Mouse (Mus musculus) CD8-positive naive resting alpha-beta T cell, adult 57 days (primary cell): ENCODE results near the gene Gm47995. TPM values are rescaled to one million over a fixed set of nuclear protein-coding genes. Genes with fewer than 3 reads are reported as not detected.

Source experiments
- total RNA-seq: library from RNA; stranded (reverse); gene quantifications from one replicate; pipeline ENCODE4 v1.2.4, GENCODE M21; 2023

Gene Gm47995
- not detected for total RNA-seq

GRCm38 (mm10) chr1:151198120-151198519 is at the start of gene Gm47995:
Gm47995 (plus strand) TSS chr1:151198448.

DNA sequence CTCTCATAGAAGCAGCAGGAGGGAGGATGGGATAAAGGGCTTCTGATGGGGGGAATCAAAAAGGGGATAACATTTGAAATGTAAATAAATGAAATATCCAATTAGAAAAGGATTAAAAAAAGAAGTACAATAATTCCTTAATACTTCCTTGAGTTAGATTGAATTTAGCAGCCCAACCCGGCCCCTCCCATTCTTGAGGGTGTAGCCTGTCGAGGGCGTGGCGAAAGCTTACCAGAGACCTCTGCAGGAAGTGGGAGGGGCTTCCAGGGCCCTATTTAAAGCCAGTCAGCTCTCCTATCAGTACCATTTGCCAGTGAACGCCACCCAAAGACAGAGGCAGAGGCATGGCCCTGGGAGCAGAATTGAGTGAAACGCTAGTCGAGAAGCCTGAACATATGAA is 16.0 kb upstream of the Gm47995 start, which contains the start of gene Gm47985:
Gene Gm47985, plus strand, starts transcription at position 272 of the 400 bp plus-strand sequence.

GRCm38 (mm10) chr1:151192075-151192474 is 6.2 kb upstream of the Gm47995 start, which contains the start of gene Gm8947:
Gm8947 (plus strand) TSS chr1:151192376.

GRCm38 (mm10) chr1:151203818-151204217 is 5.6 kb downstream of the Gm47995 start, which contains the start of gene 3110040M04Rik:
3110040M04Rik (plus strand) TSS chr1:151204121.

GRCm38 (mm10) chr1:151209824-151210355 is 11.6 kb downstream of the Gm47995 start, which contains the start of gene Gm47996:
Gm47996 (plus strand) TSS chr1:151210131.

Other genes starting within 250 kb of the Gm47995 start
- gene Hmcn1, start 205.0 kb upstream of the Gm47995 start, total RNA-seq, result not detected
- not detected for gene Gm47985, start 15.9 kb upstream of the Gm47995 start, total RNA-seq
- 0.77 TPM for gene Gm8947, start 6.1 kb upstream of the Gm47995 start, total RNA-seq
- not detected for gene 3110040M04Rik, start 5.7 kb downstream of the Gm47995 start, total RNA-seq
- not detected for gene Gm47996, start 11.7 kb downstream of the Gm47995 start, total RNA-seq
- 221 TPM for gene Ivns1abp, start 146.0 kb downstream of the Gm47995 start, total RNA-seq
- gene Swt1, start 230.0 kb downstream of the Gm47995 start, total RNA-seq, result 43.6 TPM
- 35.3 TPM for gene Trmt1l, start 230.1 kb downstream of the Gm47995 start, total RNA-seq